8 mouse cellular contexts compared by ENCODE assay signal in genomic region chr3:37934905-37935708, GRCm38 (mm10).
DNase-seq lines count a peak whose midpoint lies in the region; ATAC-seq and TF ChIP-seq lines count a peak whose summit lies in the region.

No protein-coding gene starts in this region.

- H3K4me3 ChIP-seq in testis, adult 2 months (ENCODE audit: control insufficient read depth, low read depth, low read length) = no peak overlapping the region
- no peak overlapping the region for H3K4me3 ChIP-seq in kidney, embryonic 16.5 days (ENCODE audit: low read length)
- no peak overlapping the region for H3K4me3 ChIP-seq in neural tube, embryonic 13.5 days

- 0 out of 2 replicates have a peak overlapping the region, but pooled peaks have one; percentile 11 for H3K27ac ChIP-seq in testis, adult 2 months (ENCODE audit: control insufficient read depth, insufficient read depth, low read depth, low read length)
- peak overlapping the region; percentile 87 for H3K27ac ChIP-seq in kidney, embryonic 16.5 days (ENCODE audit: low read length)
- H3K27ac ChIP-seq in neural tube, embryonic 13.5 days (replicated peaks) = no peak overlapping the region

- WGBS in kidney, embryonic 16.5 days = 23% methylated on average over 10 of the region's 10 CpGs
- WGBS in neural tube, embryonic 13.5 days = 42% methylated on average over 10 of the region's 10 CpGs

- no peaks in the 10 kb centered on the region; the same call in 1 of the 2 replicates for H3K4me1 ChIP-seq in testis, adult 2 months (ENCODE audit: control insufficient read depth, insufficient read depth, low read length)
- H3K4me1 ChIP-seq in kidney, embryonic 16.5 days (ENCODE audit: insufficient read depth, low read length) = peaks cover 52% of the 10 kb centered on the region
- peaks cover 29% of the 10 kb centered on the region for H3K4me1 ChIP-seq in neural tube, embryonic 13.5 days (replicated peaks)

- no peak for ATAC-seq in kidney, embryonic 16.5 days (ENCODE audit: low FRiP score, low TSS enrichment)
- ATAC-seq in neural tube, embryonic 13.5 days (ENCODE audit: low read depth) = peak; percentile 43; the same call in 1 of the 2 replicates
- ATAC-seq in inflammation-experienced regulatory T-cells, adult 6 months = no peak

- H3K36me3 ChIP-seq in testis, adult 2 months (ENCODE audit: control insufficient read depth, insufficient read depth, low read length) = no peaks in the 10 kb centered on the region
- no peaks in the 10 kb centered on the region for H3K36me3 ChIP-seq in kidney, embryonic 16.5 days (ENCODE audit: insufficient read depth, low read length)
- H3K36me3 ChIP-seq in neural tube, embryonic 13.5 days = no peaks in the 10 kb centered on the region

- H3K9me3 ChIP-seq in kidney, embryonic 16.5 days (ENCODE audit: low read length) = no peaks in the 10 kb centered on the region
- H3K9me3 ChIP-seq in neural tube, embryonic 13.5 days = no peaks in the 10 kb centered on the region

- TF ChIP-seq POLR2A in testis, adult 2 months (IDR thresholded peaks at IDR 0.05; ENCODE audit: control insufficient read depth, low read depth, low read length) = no peak

- no peak for TF ChIP-seq CTCF in testis, adult 2 months (IDR thresholded peaks at IDR 0.05; ENCODE audit: control insufficient read depth, insufficient read depth, insufficient replicate concordance, low read depth, low read length)

- H3K4me2 ChIP-seq in kidney, embryonic 16.5 days (replicated peaks; ENCODE audit: low read depth, low read length) = no peak overlapping the region; the same call in 1 of the 2 replicates
- H3K4me2 ChIP-seq in neural tube, embryonic 13.5 days = no peak overlapping the region

- 0 out of 2 replicates have a peak overlapping the region, but pooled peaks have one; percentile 17 for H3K9ac ChIP-seq in kidney, embryonic 16.5 days (replicated peaks; ENCODE audit: low read length)
- H3K9ac ChIP-seq in neural tube, embryonic 13.5 days = no peak overlapping the region

- peak; percentile 48 to 73 for DNase-seq in adrenal gland, adult (ENCODE audit: inconsistent age in 2 of 2, low spot score in 1 of 2)
- no peak for DNase-seq in adrenal gland, postnatal 25 days
- DNase-seq in testis, postnatal 14 days (ENCODE audit: low spot score) = no peak
- no peak for DNase-seq in urinary bladder, adult 18-20 months (ENCODE audit: low spot score in 2 of 2)

- H3K27me3 ChIP-seq in testis, adult 2 months (ENCODE audit: control insufficient read depth, insufficient read depth, low read length) = no peaks in the 10 kb centered on the region
- no peaks in the 10 kb centered on the region for H3K27me3 ChIP-seq in kidney, embryonic 16.5 days (ENCODE audit: insufficient read depth, low read length)
- 0 out of 2 replicates have a peak, but pooled peaks cover 3% of the 10 kb centered on the region for H3K27me3 ChIP-seq in neural tube, embryonic 13.5 days

Comparison
In these comparisons a context has a peak if more than half of its experiments do, and no peak if none do; other contexts are left out.
1. DNase-seq: peak in adrenal gland, adult (2 of 2); none in adrenal gland, postnatal 25 days (single experiment), testis, postnatal 14 days (single experiment) and urinary bladder, adult 18-20 months (0 of 2).